Mouse (Mus musculus) kidney, embryonic 15.5 days (tissue): ENCODE results near the gene Bsg. TPM values are rescaled to one million over a fixed set of nuclear protein-coding genes. Genes with fewer than 3 reads are reported as not detected.

Source experiments
- polyA plus RNA-seq: library from polyadenylated mRNA; unstranded; fragments of >200 nt; fragmentation: Nextera tagmentation; extraction: Ambion mirVana; gene quantifications from 2 replicates; pipeline ENCODE4 v1.2.1, GENCODE M21; 2015

Bsg gene
- polyA plus RNA-seq, 1 experiment from 2014 or later, result 925 TPM

Other genes with a start within 250 kb of the Bsg start
- not detected in 2 replicates for gene Vmn2r83, start 235.8 kb upstream of the Bsg start, polyA plus RNA-seq
- gene Plpp2, start 170.7 kb upstream of the Bsg start, polyA plus RNA-seq, result 42.0 and 45.7 TPM in 2 replicates
- gene Mier2, start 149.3 kb upstream of the Bsg start, polyA plus RNA-seq, result 48.6 and 53.6 TPM in 2 replicates
- not detected in 2 replicates for gene Theg, start 117.2 kb upstream of the Bsg start, polyA plus RNA-seq
- 0.05 TPM in 1 of 2 replicates, not detected in the other for gene C2cd4c, start 90.5 kb upstream of the Bsg start, polyA plus RNA-seq
- 10.4 and 12.2 TPM in 2 replicates for gene Shc2, start 66.6 kb upstream of the Bsg start, polyA plus RNA-seq
- not detected in 2 replicates for gene Odf3l2, start 58.8 kb upstream of the Bsg start, polyA plus RNA-seq
- 2.7 and 2.8 TPM in 2 replicates for gene Madcam1, start 39.9 kb upstream of the Bsg start, polyA plus RNA-seq
- gene Tpgs1, start 35.1 kb upstream of the Bsg start, polyA plus RNA-seq, result 71.2 and 81.4 TPM in 2 replicates
- 88.4 and 100 TPM in 2 replicates for gene Cdc34, start 22.3 kb upstream of the Bsg start, polyA plus RNA-seq
- 0.50 and 0.95 TPM in 2 replicates for gene Gzmm, start 15.5 kb upstream of the Bsg start, polyA plus RNA-seq
- gene Hcn2, start 12.1 kb downstream of the Bsg start, polyA plus RNA-seq, result 0.05 and 0.19 TPM in 2 replicates
- gene Polrmt, start 42.1 kb downstream of the Bsg start, polyA plus RNA-seq, result 43.7 and 54.4 TPM in 2 replicates
- 0.12 and 0.14 TPM in 2 replicates for gene Fgf22, start 50.6 kb downstream of the Bsg start, polyA plus RNA-seq
- 88.5 and 102 TPM in 2 replicates for gene Rnf126, start 62.5 kb downstream of the Bsg start, polyA plus RNA-seq
- 15.3 and 15.6 TPM in 2 replicates for gene Fstl3, start 72.8 kb downstream of the Bsg start, polyA plus RNA-seq
- gene Prss57, start 86.5 kb downstream of the Bsg start, polyA plus RNA-seq, result 0.29 TPM in 1 of 2 replicates, not detected in the other
- gene Palm, start 89.1 kb downstream of the Bsg start, polyA plus RNA-seq, result 144 and 158 TPM in 2 replicates
- 14.9 and 15.2 TPM in 2 replicates for gene Misp, start 116.5 kb downstream of the Bsg start, polyA plus RNA-seq
- gene Ptbp1, start 149.9 kb downstream of the Bsg start, polyA plus RNA-seq, result 398 and 438 TPM in 2 replicates
- 7.4 and 8.3 TPM in 2 replicates for gene Prtn3, start 170.0 kb downstream of the Bsg start, polyA plus RNA-seq
- 62.1 and 74.5 TPM in 2 replicates for gene Plppr3, start 170.1 kb downstream of the Bsg start, polyA plus RNA-seq
- 2.6 and 3.4 TPM in 2 replicates for gene Elane, start 181.8 kb downstream of the Bsg start, polyA plus RNA-seq
- not detected in 2 replicates for gene Cfd, start 186.4 kb downstream of the Bsg start, polyA plus RNA-seq
- 59.6 and 70.7 TPM in 2 replicates for gene Med16, start 204.4 kb downstream of the Bsg start, polyA plus RNA-seq
- 0.96 and 14.1 TPM in 2 replicates for gene Gm26602, start 206.4 kb downstream of the Bsg start, polyA plus RNA-seq
- 0.71 and 1.2 TPM in 2 replicates for gene Kiss1r, start 212.5 kb downstream of the Bsg start, polyA plus RNA-seq
- 142 and 155 TPM in 2 replicates for gene R3hdm4, start 216.7 kb downstream of the Bsg start, polyA plus RNA-seq
- gene Arid3a, start 222.6 kb downstream of the Bsg start, polyA plus RNA-seq, result 7.3 and 7.4 TPM in 2 replicates